Mouse (Mus musculus) bone marrow, adult 2 months (tissue): ENCODE results near the gene Olfr221. TPM values are rescaled to one million over a fixed set of nuclear protein-coding genes. Genes with fewer than 3 reads are reported as not detected.

Experiments
- H3K27ac ChIP-seq: fragments of 200-500 bp; 2 replicates; pipeline ENCODE4 v1.5.1; 2012; ENCODE audit warnings: low read depth, mild to moderate bottlenecking, control low read depth, inconsistent platforms, low read length; ENCODE audit not compliant: control insufficient read depth, poor library complexity, insufficient read depth
- H3K4me1 ChIP-seq: fragments of 200-500 bp; 2 replicates; pipeline ENCODE4 v1.6.1; 2011; ENCODE audit warnings: low read length; ENCODE audit not compliant: control insufficient read depth, insufficient read depth
- H3K4me3 ChIP-seq: fragments of 200-500 bp; replicated peaks from 2 replicates; pipeline ENCODE3; 2011; ENCODE audit warnings: mild to moderate bottlenecking, low read depth, low read length, control low read depth; ENCODE audit not compliant: control insufficient read depth
- CTCF ChIP-seq: fragments of 200-500 bp; IDR thresholded peaks from 2 replicates; pipeline ENCODE4 v1.5.1; 2011; ENCODE audit warnings: low read length, control low read depth; ENCODE audit not compliant: control insufficient read depth, insufficient read depth
- POLR2A ChIP-seq: fragments of 200-500 bp; IDR thresholded peaks from 2 replicates; pipeline ENCODE4 v1.6.1; 2011; ENCODE audit warnings: low read depth, mild to moderate bottlenecking, control low read depth, low read length, borderline replicate concordance; ENCODE audit not compliant: control insufficient read depth
- WGBS: fragments of 180-500 bp; shearing (Covaris S2); methylation state at CpG from one replicate; pipeline ENCODE4 v1.1.7; 2018; 5-methylcytosine and 5-hydroxymethylcytosine counted together
- polyA plus RNA-seq: library from polyadenylated mRNA; stranded (reverse); fragments of >200 nt; gene quantifications from 2 replicates; pipeline ENCODE4 v1.2.4, GENCODE M21; 2011; ENCODE audit warnings: low replicate concordance; ENCODE audit not compliant: missing spikeins, insufficient read depth, insufficient read length

Olfr221 gene
- polyA plus RNA-seq, 1 experiment = not detected

- H3K4me1 ChIP-seq = no peaks in the 10 kb centered on the region
- no peak for TF ChIP-seq POLR2A
- no peak for TF ChIP-seq CTCF
- 91% methylated on average over 6 of the region's 6 CpGs for WGBS
- no peak overlapping the region for H3K27ac ChIP-seq
- H3K4me3 ChIP-seq = no peak overlapping the region
Measured at GRCm38 (mm10) chr14:52005616-52006015, 36.6 kb downstream of the Olfr221 start.

DNA sequence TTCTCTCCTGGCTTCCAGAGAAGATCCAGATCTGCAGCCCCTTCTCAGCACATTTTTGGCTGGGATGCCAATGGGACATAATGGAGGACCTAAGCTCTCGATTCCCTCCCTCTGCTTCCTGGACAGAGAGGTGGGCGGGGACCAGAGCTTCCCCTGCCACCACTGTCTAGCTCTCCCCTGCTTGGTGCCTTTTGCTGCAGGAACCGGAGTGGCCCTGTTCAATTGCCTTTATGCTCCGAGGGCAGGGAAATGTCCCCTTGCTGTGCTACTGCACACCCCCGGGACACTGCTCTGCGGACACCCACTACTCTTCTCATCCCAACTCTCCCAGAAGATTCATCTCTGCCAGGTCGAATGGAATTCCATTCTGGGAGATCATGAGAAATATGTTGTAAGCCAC is 37.1 kb downstream of the Olfr221 start:
- Histone ChIP-seq H3K4me3 (no peak overlapping the region), H3K27ac (no peak overlapping the region), H3K4me1 (no peaks in the 10 kb centered on the region)
- WGBS = 74% methylated on average over 7 of the region's 7 CpGs
- no peak for TF ChIP-seq POLR2A
- no peak for TF ChIP-seq CTCF

DNA sequence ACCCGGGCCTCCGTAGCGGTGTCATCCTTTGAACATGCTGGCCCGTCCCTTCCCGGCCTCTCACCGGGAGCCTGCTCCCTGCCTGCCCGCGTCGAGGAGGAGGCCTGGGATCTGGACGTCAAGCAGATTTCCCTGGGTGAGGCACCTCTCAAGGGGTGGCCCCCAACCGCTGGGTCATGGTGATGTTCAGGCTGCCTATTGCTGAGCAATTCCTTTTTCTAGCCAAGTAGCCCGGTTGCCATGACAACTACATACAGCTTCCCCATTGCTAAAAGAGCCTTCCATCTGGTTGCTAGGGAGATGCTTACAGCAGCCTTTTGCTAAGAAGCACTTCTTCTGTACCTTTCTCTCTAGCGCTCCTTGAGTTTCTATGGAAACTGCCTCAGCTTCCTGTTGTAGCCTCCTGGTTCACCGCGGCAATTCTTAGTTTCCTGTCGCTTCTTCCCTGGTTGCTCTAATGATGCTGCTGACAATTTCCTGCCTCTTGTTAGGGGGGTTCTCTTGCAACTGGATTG is 38.2 kb downstream of the Olfr221 start:
- H3K4me3 ChIP-seq = no peak overlapping the region
- TF ChIP-seq POLR2A = no peak; the same call in 1 of the 2 replicates
- 48% methylated on average over 16 of the region's 16 CpGs for WGBS
- no peak overlapping the region for H3K27ac ChIP-seq
- H3K4me1 ChIP-seq = no peaks in the 10 kb centered on the region

DNA sequence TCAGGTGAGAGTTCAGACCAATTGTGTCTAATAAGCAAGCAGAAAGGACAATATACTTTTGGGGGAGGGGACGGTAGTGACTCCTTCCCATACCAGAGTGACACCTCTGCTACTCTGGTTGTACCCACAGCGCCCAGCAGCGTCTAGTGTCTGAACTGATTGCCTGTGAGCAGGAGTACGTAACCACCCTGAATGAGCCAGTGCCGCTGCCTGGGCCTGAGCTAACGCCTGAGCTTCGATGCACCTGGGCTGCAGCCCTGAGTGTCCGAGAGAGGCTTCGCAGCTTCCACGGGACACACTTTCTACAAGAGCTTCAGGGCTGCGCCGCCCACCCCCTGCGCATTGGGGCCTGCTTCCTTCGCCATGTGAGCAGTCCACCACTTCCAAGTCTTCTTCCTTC is 44.8 kb downstream of the Olfr221 start:
- Histone ChIP-seq H3K4me3 (no peak overlapping the region), H3K4me1 (no peaks in the 10 kb centered on the region; the same call in 1 of the 2 replicates), H3K27ac (no peak overlapping the region)
- 94% methylated on average over 14 of the region's 14 CpGs for WGBS
- TF ChIP-seq CTCF (no peak), POLR2A (no peak)

DNA sequence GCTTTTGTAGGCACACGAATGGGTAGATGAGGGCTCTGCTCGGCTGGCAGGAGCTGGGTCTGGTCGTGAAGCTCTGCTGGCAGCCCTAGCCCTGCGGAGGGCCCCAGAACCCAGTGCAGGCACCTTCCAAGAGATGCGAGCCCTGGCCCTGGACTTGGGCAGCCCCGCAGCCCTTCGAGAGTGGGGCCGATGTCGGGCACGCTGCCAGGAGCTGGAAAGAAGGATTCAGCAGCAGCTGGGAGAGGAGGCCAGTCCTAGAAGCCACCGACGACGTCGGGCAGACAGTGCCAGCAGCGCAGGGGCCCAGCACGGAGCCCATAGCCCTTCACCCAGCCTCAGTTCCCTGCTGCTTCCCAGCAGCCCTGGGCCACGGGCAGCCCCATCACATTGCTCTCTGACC is 45.4 kb downstream of the Olfr221 start:
- no peak overlapping the region for H3K4me3 ChIP-seq
- H3K4me1 ChIP-seq = no peaks in the 10 kb centered on the region; the same call in 1 of the 2 replicates
- no peak overlapping the region for H3K27ac ChIP-seq
- TF ChIP-seq CTCF = no peak
- no peak for TF ChIP-seq POLR2A
- 89% methylated on average over 17 of the region's 17 CpGs for WGBS

GRCm38 (mm10) chr14:51996231-51996841 is 45.9 kb downstream of the Olfr221 start:
- Histone ChIP-seq H3K27ac (no peak overlapping the region), H3K4me1 (no peaks in the 10 kb centered on the region; the same call in 1 of the 2 replicates), H3K4me3 (no peak overlapping the region)
- 86% methylated on average over 13 of the region's 13 CpGs for WGBS
- TF ChIP-seq CTCF (no peak), POLR2A (no peak)

DNA sequence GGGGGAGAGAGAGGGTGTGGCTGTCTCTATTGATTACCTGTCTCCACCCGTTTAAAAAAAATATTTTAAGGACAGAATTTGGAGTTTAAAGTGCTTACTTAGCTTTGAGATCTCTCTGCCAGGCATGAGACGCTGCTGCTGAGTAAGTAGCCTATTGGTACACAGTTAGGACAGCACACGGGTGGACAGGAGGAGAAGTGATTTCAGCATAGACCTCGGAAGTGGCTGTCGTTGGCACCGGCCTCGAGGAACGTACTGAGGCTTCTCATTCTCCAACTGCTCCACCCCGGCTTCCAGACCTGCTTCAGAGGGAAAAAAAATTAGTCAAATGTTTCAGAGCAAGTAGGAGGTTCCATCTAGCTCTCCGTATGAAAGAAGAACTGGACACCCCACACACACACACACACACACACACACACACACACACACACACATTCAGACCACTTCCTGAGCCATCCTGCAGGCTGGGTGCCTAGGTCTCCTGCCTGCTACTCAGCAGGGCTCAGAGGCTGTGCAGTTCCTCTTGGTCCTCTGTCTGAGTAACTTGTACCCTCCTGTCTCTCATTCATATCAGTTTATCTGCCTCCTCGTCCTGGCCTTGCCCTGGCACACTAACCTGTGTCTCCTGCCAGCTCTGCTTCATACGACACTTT is 46.9 kb downstream of the Olfr221 start:
- H3K4me3 ChIP-seq = no peak overlapping the region
- no peaks in the 10 kb centered on the region; the same call in 1 of the 2 replicates for H3K4me1 ChIP-seq
- H3K27ac ChIP-seq = no peak overlapping the region
- 26% methylated on average over 12 of the region's 12 CpGs for WGBS
- TF ChIP-seq CTCF (no peak), POLR2A (no peak)

DNA sequence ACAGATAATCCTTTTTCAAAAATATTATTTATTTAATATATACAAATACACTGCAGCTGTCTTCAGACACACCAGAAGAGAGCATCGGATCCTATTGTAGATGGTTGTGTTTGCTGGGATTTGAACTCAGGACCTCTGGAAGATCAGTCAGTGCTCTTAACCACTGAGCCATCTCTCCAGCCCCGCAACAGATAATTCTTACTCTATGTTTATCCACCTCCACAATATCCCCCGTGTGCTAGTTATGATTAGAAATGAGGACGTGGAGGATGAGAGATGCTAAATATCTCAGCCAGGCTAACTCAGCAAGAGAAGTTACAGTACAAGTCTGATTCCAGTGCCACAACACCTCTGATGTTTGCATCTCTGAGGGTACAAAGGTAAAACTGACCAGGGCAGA is 47.8 kb downstream of the Olfr221 start:
- no peak for TF ChIP-seq POLR2A
- TF ChIP-seq CTCF = no peak
- WGBS = 82% methylated on average over 4 of the region's 4 CpGs
- H3K27ac ChIP-seq = no peak overlapping the region

More for the DNA sequence above, 47.8 kb downstream of the Olfr221 start:
- H3K4me3 ChIP-seq = no peak overlapping the region
- H3K4me1 ChIP-seq = no peaks in the 10 kb centered on the region; the same call in 1 of the 2 replicates
